Mouse (Mus musculus) midbrain, embryonic 11.5 days (tissue): ENCODE measurements around the gene Mapk8. TPM values are rescaled to one million over a fixed set of nuclear protein-coding genes. Genes with fewer than 3 reads are reported as not detected.

Experiments used
- ATAC-seq: fragments of 200-750 bp; cut with Nextera tagmentation; 2 replicates; pipeline ENCODE4 v1.8.0; 2017; ENCODE audit warnings: moderate TSS enrichment, moderate library complexity; ENCODE audit not compliant: low FRiP score
- DNase-seq: peaks from one replicate; pipeline ENCODE4 v3.0.0; 2015; ENCODE audit warnings: low spot score; ENCODE audit errors: missing footprints
- H3K27ac ChIP-seq: fragments of 300-500 bp; sonication (generic); 2 replicates; pipeline ENCODE4 v1.5.1; 2014; ENCODE audit warnings: low read depth, low read length
- H3K27me3 ChIP-seq: fragments of 300-500 bp; sonication (generic); 2 replicates; pipeline ENCODE4 v1.6.1; 2014; ENCODE audit warnings: mild to moderate bottlenecking, low read length, moderate library complexity, mixed read lengths; ENCODE audit not compliant: control insufficient read depth, insufficient read depth
- H3K36me3 ChIP-seq: fragments of 300-500 bp; sonication (generic); 2 replicates; pipeline ENCODE4 v1.6.1; 2014; ENCODE audit warnings: mild to moderate bottlenecking, low read length, moderate library complexity, mixed read lengths; ENCODE audit not compliant: control insufficient read depth, insufficient read depth
- H3K4me1 ChIP-seq: fragments of 300-500 bp; sonication (generic); 2 replicates; pipeline ENCODE4 v1.6.1; 2014; ENCODE audit warnings: low read length; ENCODE audit not compliant: control insufficient read depth, insufficient read depth
- H3K4me2 ChIP-seq: fragments of 300-500 bp; sonication (generic); 2 replicates; pipeline ENCODE4 v1.6.1; 2014; ENCODE audit warnings: mild to moderate bottlenecking, moderate library complexity
- H3K4me3 ChIP-seq: fragments of 300-500 bp; sonication (generic); 2 replicates; pipeline ENCODE4 v1.5.1; 2014; ENCODE audit warnings: low read depth, low read length
- H3K9ac ChIP-seq: fragments of 300-500 bp; sonication (generic); 2 replicates; pipeline ENCODE4 v1.6.1; 2014; ENCODE audit warnings: low read length
- H3K9me3 ChIP-seq: fragments of 300-500 bp; sonication (generic); 2 replicates; pipeline ENCODE4 v1.6.1; 2016; ENCODE audit warnings: low read length; ENCODE audit not compliant: control insufficient read depth
- WGBS: fragments of 180-500 bp; shearing (Covaris S2); extraction: QIAGEN DNeasy Blood & Tissue Kit; methylation state at CpG from one replicate; pipeline ENCODE4 v1.1.7; 2014; 5-methylcytosine and 5-hydroxymethylcytosine counted together
- polyA plus RNA-seq: library from polyadenylated mRNA; unstranded; fragments of >200 nt; fragmentation: Nextera tagmentation; extraction: Ambion mirVana; gene quantifications from 2 replicates; pipeline ENCODE4 v1.2.1, GENCODE M21; 2014

Gene Mapk8
- polyA plus RNA-seq, result 24.5 and 27.4 TPM in 2 replicates

DNA sequence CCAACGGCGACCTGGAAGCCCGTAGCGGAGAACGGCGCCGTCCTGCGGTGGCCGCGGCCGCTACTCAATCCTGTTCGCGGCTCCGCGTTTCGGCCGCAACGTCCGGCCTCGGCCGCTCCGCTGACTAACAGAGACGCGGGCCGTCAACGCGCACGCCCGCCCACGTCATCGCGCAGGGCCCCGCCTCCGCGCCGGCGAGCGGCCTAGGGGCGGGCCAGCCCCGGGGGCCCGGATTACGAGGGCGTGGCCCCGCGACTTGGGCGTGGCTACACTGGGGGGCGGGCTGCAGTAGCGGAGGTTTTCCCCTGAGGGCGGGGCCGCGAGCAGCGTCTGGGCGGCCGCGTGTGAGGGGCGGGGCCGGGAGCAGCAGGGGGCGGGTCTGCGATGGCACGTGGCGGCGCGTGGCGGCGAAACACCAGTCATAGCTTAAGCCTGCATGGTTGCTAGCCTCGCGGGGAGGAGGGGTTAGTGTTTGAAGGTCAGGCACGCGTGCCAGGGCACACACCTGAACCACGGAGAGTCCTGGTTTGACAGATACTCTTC lies at the start of gene Mapk8:
TSS of gene Mapk8 (minus strand) at position 132 of the 543 bp plus-strand sequence.
- Histone ChIP-seq H3K36me3 (no peaks in the 10 kb centered on the region), H3K4me1 (peaks cover 7% of the 10 kb centered on the region; the same call in 1 of the 2 replicates), H3K27ac (peak within 1 kb of the TSS; percentile 86), H3K27me3 (peaks cover 5% of the 10 kb centered on the region; the same call in 1 of the 2 replicates), H3K9ac (peak within 1 kb of the TSS; percentile 95), H3K4me2 (peak within 1 kb of the TSS; percentile 61), H3K9me3 (no peaks in the 10 kb centered on the region), H3K4me3 (peak within 1 kb of the TSS; percentile 91)
- 0% methylated on average over 53 of the region's 70 CpGs for WGBS
- peak; percentile 98 for ATAC-seq
- peak; percentile 100 for DNase-seq

DNA sequence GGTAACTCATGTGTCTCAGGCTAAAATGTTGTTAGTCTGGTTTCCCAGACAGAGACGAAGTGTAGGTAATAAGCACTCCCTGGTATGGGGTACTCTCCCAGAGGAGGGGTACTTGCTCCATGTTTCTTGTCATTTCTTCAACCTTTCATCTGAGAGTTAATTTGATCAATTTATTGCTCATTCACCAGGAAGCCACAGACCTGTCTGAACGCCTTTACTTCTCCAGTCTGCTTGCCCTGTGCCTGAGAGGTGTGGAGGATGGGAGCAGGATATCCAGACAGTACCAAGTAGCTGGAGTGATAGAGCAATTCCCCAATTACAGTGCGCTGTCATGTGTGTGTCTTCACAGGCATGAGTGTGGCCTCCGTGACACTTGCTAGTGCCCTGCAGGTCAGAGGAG lies 48.3 kb upstream of the Mapk8 start:
- H3K27me3 ChIP-seq, result no peaks in the 10 kb centered on the region
- H3K36me3 ChIP-seq, result no peaks in the 10 kb centered on the region
- H3K9me3 ChIP-seq, result no peaks in the 10 kb centered on the region
- WGBS, result 62% methylated on average over 4 of the region's 4 CpGs
- no peak overlapping the region for H3K9ac ChIP-seq
- H3K27ac ChIP-seq, result no peak overlapping the region
- no peaks in the 10 kb centered on the region for H3K4me1 ChIP-seq
- peak; percentile 67 for DNase-seq
- no peak overlapping the region for H3K4me2 ChIP-seq
- ATAC-seq, result no peak
- H3K4me3 ChIP-seq, result no peak overlapping the region

DNA sequence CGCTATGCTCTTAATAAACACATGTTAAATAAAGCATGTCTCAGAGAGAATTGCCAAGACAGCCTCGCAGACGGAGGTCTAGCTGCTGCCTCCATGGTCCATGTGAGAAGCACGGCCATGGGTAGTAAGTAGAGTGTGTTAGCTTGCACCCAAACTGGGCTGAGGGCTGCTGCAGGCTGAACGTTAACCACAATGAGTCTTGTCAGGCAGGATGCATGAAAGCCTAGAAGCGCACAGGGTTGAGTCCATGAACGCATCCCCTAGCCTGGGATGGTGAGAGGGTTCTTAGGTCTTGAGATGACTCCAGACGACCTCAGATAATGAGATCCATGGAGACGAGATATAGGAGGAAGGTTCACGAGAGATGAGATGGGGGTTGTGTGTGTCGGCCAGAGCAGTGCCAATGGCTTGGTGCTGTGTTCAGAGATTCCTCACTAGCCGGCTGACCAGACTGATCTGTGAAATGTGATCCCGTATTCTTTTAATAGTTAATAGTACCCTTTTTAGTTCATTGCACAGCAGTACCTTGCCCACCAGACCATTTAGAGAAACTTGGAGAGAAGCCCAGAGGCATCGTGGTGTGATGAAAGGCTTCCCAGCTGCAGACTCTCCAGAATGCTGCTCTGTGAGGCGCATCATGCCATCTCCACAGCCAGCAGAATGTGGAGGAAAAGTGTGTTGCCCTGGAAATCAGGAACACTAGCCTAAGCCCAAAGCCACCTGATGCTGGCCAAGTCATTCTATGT lies 41.0 kb upstream of the Mapk8 start:
- DNase-seq (no peak), ATAC-seq (no peak)
- Histone ChIP-seq H3K4me3 (no peak overlapping the region), H3K4me2 (no peak overlapping the region), H3K36me3 (no peaks in the 10 kb centered on the region), H3K27me3 (no peaks in the 10 kb centered on the region), H3K9me3 (no peaks in the 10 kb centered on the region), H3K9ac (no peak overlapping the region), H3K27ac (no peak overlapping the region), H3K4me1 (no peaks in the 10 kb centered on the region)
- 85% methylated on average over 15 of the region's 15 CpGs for WGBS

DNA sequence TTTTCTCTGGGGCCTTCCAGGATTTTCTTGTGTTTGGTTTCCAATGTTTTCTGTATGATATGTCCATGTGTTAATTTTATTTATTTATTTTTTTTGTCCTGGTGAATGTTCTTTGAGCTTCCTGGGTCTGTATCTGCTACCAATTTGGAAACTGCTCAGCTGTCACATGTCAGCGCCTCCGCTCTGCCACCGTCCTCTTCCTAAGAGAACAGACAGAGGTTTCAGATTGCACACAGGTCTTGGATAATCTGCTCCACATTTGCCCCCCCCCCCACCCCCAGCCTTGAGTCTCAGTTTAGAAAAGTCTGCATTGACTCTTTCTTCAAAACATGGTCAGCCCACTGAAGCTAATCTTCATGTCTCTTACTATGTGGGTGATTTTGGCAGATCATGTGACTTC lies 35.0 kb upstream of the Mapk8 start:
- Histone ChIP-seq H3K36me3 (no peaks in the 10 kb centered on the region), H3K27me3 (no peaks in the 10 kb centered on the region), H3K4me3 (no peak overlapping the region), H3K27ac (no peak overlapping the region), H3K9ac (no peak overlapping the region), H3K4me1 (no peaks in the 10 kb centered on the region), H3K4me2 (no peak overlapping the region), H3K9me3 (no peaks in the 10 kb centered on the region)
- WGBS, result 62% methylated on average over 3 of the region's 3 CpGs
- DNase-seq, result no peak
- ATAC-seq, result no peak

DNA sequence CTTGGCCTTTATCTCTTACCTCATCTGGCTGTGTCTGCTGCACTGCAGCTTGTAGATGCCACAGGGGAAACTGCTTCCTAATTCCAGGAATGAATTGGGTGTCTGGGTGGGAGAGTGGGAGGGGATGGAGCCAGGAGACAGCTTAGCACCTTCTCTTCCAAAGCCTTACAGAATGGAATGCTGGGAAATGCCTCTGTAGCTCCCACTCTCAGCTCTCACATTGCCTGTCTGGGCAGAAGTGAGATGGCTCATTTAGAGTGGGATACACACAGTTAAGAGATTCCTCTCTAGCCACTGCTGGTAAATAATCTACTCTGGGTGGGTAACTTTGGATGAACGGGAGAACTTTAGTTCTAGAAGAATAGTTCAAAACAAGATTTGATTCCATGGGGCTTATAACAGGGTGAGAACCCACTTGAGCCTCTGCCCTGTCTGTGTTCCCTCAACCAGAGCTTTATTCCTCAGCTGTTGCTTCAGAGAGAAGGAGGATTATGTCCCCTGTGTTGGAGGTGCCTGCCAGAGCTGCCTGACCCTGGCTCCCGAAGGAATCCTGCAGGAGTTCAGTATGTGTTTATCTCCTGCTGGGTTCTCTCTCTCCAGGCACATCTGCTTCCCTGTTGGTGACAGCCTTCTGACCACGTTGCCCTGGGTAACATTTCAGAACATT lies 29.3 kb upstream of the Mapk8 start:
- H3K27ac ChIP-seq, result no peak overlapping the region
- H3K27me3 ChIP-seq, result no peaks in the 10 kb centered on the region
- DNase-seq (no peak), ATAC-seq (no peak)
- H3K4me2 ChIP-seq, result no peak overlapping the region
- no peaks in the 10 kb centered on the region for H3K36me3 ChIP-seq
- H3K4me1 ChIP-seq, result peaks cover 2% of the 10 kb centered on the region; the same call in 1 of the 2 replicates
- no peaks in the 10 kb centered on the region for H3K9me3 ChIP-seq
- no peak overlapping the region for H3K9ac ChIP-seq
- WGBS, result 7% methylated on average over 3 of the region's 3 CpGs
- no peak overlapping the region for H3K4me3 ChIP-seq

DNA sequence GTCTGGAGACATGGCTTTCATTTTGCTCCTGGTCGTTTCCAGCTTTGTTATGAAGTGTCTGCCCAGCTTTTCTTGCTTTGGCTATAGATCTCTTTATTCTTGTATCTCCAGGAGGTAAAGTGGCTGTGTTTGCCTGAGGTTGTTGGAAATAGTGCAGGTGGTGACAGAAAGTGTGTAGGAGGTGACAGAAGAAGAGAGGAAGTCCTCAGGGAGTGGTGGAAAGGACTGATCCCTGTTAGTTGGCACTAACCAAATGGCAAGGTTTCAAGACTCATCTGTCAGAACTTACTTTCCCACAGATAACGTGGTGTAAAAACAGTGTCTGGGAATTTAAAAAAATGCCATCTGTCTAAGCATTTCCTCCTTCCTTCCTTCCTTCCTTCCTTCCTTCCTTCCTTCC lies 27.5 kb upstream of the Mapk8 start:
- Histone ChIP-seq H3K36me3 (no peaks in the 10 kb centered on the region), H3K9me3 (no peaks in the 10 kb centered on the region), H3K4me1 (peaks cover 2% of the 10 kb centered on the region; the same call in 1 of the 2 replicates), H3K27me3 (no peaks in the 10 kb centered on the region), H3K4me2 (no peak overlapping the region), H3K27ac (no peak overlapping the region), H3K9ac (no peak overlapping the region), H3K4me3 (no peak overlapping the region)
- 75% methylated on average over 2 of the region's 2 CpGs for WGBS
- DNase-seq, result no peak
- no peak for ATAC-seq

DNA sequence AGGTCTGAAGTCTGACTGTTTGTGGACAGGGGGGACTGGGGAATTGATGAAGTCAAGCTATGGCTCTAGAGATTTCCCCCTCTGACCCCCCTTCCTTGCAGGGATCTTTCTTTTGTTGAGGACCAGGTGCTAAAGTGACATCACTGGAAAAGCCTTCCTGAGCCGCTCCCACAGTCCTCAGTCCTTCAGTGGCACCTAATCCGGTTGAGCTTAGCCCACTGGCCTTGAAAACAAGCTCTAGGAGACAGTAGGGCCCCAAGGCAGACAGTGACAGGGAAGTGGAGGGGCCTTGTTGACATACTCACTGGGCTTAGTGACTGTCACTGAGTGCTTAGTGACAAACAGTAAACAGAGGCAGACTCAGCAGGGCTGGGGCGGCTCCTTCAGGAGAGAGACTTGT lies 24.4 kb upstream of the Mapk8 start, which contains the start of gene Frmpd2:
TSS of gene Frmpd2 (plus strand) at position 366 of the 400 bp plus-strand sequence.
- Histone ChIP-seq H3K4me1 (peaks cover 2% of the 10 kb centered on the region; the same call in 1 of the 2 replicates), H3K36me3 (no peaks in the 10 kb centered on the region), H3K4me3 (no peak within 1 kb of the TSS), H3K9me3 (no peaks in the 10 kb centered on the region), H3K27ac (no peak within 1 kb of the TSS), H3K27me3 (no peaks in the 10 kb centered on the region), H3K4me2 (no peak within 1 kb of the TSS), H3K9ac (no peak within 1 kb of the TSS)
- no peak for ATAC-seq
- WGBS, result 15% methylated on average over 3 of the region's 3 CpGs
- no peak for DNase-seq

DNA sequence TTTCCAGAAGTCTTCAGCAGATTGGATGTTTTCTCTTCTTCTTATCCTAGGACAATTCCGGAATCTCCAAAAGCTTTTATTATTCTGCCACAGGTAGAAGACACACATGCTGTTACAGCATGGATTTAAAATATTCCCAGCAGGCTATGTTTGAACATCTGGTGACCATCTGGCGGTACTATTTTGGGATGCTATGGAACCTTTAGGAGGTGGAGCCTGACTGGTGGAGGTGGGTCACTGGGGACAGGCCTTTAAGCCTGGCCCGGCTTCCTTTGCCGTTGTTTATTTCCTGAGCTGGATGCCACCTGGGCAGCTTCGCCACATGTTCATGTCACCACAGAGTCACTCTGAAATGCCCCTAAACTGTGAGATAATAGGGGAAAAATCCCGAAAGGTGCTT lies 20.8 kb upstream of the Mapk8 start:
- 72% methylated on average over 6 of the region's 6 CpGs for WGBS
- Histone ChIP-seq H3K4me1 (no peaks in the 10 kb centered on the region), H3K36me3 (no peaks in the 10 kb centered on the region), H3K27me3 (no peaks in the 10 kb centered on the region), H3K9ac (no peak overlapping the region), H3K4me2 (no peak overlapping the region), H3K27ac (no peak overlapping the region), H3K4me3 (no peak overlapping the region), H3K9me3 (no peaks in the 10 kb centered on the region)
- DNase-seq (no peak), ATAC-seq (no peak)

DNA sequence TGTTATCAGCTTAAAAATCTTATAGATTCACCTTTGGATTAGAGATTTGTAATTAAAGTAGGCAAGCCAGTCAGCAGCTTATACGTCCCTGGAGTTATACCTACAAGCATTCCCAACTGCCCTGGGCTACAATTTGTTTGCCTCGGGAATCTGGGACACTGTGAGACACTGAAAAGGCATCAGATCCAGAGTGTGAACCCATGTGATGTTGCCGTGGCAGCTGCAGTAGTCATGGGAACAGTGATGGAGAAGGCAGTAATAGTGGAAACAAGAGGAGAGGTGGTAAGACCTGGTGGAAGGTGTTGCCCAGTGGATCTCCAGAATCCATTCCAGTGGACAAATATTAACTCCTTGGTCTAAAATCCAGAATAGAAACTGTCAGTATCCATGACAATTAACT lies 16.7 kb upstream of the Mapk8 start:
- H3K9ac ChIP-seq, result no peak overlapping the region
- no peaks in the 10 kb centered on the region for H3K4me1 ChIP-seq
- WGBS, result 68% methylated on average over 3 of the region's 3 CpGs
- H3K4me3 ChIP-seq, result no peak overlapping the region
- no peaks in the 10 kb centered on the region for H3K27me3 ChIP-seq
- no peak overlapping the region for H3K4me2 ChIP-seq
- no peaks in the 10 kb centered on the region for H3K9me3 ChIP-seq
- DNase-seq (no peak), ATAC-seq (no peak)
- no peaks in the 10 kb centered on the region for H3K36me3 ChIP-seq
- H3K27ac ChIP-seq, result no peak overlapping the region
